Mouse (Mus musculus) heart, postnatal 0 days (tissue): ENCODE measurements around the gene Myof.

Experiments used
- CTCF ChIP-seq: IDR thresholded peaks from 2 replicates; pipeline ENCODE4 v1.5.1; 2016; ENCODE audit warnings: antibody characterized with exemption, control low read depth, low read depth
- EP300 ChIP-seq: IDR thresholded peaks from 2 replicates; pipeline ENCODE4 v1.6.1; 2016; ENCODE audit warnings: antibody characterized with exemption, low read depth

DNA sequence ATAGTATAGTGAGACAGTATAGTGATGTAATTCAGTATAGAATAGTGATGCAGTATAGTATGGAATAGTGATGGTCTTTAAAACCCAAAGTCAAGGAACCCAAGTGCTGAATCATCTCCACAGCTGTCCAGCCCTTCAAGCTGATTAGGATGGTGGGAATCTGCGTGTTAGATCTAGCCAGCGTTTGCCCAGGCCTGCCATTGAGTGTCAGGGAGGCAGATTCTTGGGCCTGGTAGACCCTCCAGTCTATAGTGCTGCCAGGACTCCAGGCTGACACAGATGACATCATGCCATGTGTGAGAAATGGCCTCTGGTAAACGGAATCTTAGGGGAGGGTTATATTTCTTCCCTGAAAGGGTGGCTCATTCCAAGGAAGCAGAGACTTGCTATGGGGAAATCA, 49.1 kb downstream of the Myof start:
- TF ChIP-seq CTCF (no peak), EP300 (no peak)
